Mouse (Mus musculus) adrenal gland, adult 2 months (tissue): Measurements from ENCODE around the gene Ccdc188. TPM values are rescaled to one million over a fixed set of nuclear protein-coding genes. Genes with fewer than 3 reads are reported as not detected.
"Not testable (repeated sequence)": the region's sequence is repeated elsewhere in the genome, so short reads cannot be mapped to it uniquely, and the experiment has no call there.

ENCODE experiments used
- DNase-seq: peaks from one replicate; pipeline ENCODE4 v3.0.0; 2021
- long read RNA-seq: library from polyadenylated mRNA; stranded (forward); transcript quantifications from one replicate; pipeline ENCODE4 v2.0.0, GENCODE M21; 2021
- polyA plus RNA-seq: library from polyadenylated mRNA; depleted of rRNA; stranded (reverse); fragments of >200 nt; gene quantifications from 2 replicates; pipeline ENCODE4 v1.2.3, GENCODE M21; 2012; rRNA removed
- total RNA-seq, 2 experiments: library from RNA; stranded (reverse); gene quantifications; 2 replicates each; pipeline ENCODE4 v1.2.3; 2021

The Ccdc188 gene
- not detected for total RNA-seq
- polyA plus RNA-seq = not detected in 2 replicates
- long read RNA-seq = 0 reads

DNA sequence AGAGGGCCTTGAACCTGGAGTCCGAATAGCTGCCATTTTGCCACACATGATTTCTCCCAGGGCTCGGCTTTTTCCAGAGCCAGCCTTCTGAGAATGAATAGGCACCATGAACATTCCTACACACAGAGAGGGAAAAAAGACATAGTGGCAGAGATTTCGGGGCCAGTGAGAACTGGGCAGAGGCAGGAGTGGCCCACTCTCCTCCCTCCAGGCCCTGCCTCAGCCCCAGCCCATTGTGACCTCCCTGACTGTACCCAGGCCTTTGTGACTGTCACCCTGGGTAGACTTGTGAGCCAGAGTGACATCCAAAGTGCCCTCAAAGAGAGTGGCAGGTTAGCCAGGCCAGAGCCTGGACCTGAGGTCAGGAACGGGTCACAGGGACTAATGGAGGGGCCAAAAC lies at the start of gene Ccdc188:
Gene Ccdc188 (plus strand): TSS at position 301 of the 400 bp plus-strand sequence.
- DNase-seq = no peak

DNA sequence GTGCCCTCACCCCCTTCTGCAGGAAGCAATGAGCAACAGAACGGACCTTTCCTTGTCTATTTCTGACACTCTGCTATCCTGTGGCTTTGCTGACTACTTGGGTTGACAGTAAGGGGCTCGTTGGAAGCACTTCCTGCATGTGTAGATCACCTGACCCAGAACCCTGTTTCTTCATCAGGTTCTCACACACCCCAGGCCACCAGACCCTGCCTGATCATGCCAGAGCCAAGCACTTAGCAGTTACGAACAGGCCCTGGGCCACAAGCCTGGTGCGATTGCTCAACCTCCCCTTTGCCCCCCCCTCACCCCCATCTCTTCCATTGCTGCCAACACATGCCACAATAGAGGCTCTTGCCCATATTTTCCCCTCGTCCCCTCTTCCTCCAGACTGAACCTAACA lies 48.5 kb upstream of the Ccdc188 start:
- DNase-seq = no peak

DNA sequence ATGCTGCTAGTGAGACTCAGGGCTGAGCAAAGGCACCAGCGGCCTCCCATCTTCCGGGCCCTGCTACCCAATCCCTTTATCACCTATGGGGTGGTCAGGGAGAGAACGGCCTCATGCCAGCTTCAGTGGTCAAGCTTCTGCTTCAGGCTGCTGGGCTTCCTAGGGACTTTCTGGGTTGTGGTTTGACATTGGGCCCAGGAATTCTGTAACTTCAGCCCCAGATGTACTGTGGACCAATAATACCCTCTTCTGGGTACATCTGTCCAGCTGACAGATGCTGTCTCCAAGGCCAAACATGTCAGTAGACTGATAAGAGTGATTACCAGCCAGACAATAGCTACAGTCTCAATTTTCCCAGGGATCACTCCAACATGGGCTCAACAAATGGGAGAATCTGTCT lies 47.9 kb upstream of the Ccdc188 start:
- DNase-seq = no peak

DNA sequence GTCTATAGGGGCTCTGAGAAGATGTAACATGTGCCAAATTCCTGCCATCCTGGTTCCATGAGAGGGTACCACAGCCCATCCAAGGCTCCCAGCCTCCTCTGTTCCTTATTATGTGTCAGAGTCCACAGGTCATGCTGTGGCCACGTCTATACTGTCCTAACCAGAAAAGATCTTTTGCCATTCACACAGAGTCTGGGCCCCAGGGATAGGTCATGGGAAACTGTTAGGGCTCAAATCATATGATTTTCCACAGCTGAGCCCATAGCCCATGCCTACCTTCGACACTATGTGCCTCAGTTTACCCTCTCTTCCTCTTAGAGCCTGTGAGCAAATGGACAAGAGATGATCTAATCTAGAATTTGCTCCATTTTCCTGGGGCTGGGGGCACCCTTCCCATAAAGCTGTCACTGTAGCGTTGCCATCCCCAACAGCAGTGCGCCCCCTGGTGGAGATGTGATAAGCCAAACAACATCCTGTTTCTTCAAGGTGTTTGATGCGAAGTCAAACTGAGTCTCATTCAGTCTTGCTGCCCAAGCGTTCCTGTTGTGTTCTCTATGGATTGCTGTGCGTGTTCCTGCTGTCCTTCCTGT lies 45.3 kb upstream of the Ccdc188 start:
- DNase-seq = peak; percentile 68

DNA sequence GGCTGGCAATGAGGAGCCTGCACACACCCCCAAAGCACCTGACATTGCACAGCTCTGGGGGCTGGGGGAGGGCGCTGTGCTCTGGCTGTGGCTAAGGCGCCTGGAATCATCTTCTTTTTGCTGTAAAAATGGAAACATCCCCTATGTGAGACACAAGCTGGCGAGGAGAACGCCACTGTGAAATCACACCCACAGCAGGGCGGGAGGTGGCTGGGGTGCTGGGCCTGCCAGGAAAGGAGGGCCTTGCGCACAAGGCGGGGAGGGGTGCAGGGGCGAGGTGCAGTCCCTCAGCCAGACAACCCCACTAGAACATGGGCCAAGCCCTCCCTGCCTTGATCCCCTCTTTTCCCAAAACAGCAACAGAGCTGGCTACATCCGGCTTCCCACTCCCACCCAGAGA lies 44.4 kb upstream of the Ccdc188 start:
- no peak for DNase-seq

DNA sequence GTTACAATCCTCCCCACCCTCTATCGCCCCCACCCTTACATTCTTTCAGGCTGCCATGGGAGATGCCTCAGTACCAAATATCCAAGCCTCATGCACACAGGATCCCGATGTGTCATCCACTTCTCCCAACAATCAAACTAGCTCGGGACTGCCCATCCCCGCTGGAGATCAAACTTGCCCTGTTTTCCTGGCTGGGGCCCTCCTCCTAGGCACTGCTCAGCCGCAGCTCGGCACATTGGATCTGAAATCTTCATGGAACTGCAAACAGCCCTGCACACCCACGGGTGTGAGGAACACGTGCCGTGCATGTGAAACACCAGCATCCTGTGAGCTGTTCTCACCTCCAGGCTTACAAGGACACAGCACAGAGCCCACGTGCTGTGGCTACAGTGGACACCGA lies 43.9 kb upstream of the Ccdc188 start:
- no peak for DNase-seq

DNA sequence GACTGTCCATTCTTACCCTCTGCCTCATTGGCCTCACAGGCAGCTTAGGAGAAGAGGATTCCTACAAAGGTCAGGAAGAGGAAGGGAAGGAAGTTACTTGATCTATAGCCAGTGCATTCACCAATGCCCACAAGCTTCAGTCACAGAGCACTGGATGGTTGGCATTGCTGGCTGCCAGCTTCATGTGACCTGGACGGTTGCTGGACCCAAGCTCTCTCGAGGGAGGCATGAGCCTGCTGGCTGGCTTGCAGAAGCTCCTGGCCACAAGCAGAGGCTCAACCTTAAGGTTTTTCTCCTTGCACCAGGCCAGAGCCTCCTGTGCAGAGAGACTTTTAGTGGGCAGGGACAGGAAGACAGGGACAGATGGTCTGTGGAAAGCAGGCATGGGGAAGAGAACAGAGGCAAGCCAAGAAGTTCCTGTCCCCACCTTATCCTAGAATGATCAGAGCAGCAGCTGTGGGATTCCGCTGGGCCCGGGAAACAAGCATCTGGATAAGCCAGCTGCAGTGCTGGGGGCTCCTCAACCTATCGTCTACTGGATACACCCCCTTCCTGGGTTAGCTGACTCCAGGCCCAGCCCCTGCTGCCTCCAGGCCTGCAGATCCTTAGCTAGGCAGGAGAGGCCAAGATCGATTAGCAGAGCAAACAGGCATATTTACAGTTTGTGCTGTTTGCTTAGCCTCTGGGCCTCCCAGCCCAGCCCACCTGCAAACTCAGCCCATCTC lies 41.7 kb upstream of the Ccdc188 start:
- DNase-seq = no peak

DNA sequence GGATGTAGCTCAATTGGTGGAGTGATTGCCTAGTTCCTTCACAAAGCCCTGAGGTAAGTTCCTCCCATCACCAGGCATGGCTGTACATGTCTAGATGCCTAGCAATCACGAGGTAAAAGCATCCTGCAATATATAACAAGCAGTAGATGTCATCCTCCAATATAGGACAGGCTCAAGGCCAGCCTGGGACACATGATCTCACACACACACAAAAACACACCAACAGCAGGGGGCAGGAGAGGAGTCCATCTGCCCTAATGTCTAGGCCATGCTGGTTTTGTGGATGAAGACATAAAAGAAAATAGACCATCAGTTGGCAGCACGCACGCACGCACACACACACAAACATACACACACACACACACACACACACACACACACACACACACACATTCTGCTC lies 40.9 kb upstream of the Ccdc188 start:
- no peak for DNase-seq

DNA sequence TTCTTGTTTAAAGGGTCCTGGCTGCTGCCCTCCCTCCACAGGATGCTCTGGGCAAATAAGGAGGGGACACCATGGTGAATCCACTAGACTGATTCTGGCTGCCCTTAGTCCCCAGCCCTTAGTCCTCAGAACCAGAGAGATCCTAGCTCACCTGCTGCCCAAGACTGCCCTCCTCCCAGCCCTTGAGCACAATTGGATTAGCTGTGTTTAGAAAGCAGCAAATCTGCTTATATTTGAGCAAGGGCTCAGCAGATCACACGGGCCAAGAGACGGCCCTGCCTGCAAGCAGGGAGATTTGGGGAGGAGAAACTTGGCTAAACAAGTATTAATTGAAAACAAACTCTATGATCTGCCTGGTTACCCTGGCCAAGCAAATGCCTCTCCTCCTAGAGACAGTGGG lies 38.1 kb upstream of the Ccdc188 start:
- no peak for DNase-seq

DNA sequence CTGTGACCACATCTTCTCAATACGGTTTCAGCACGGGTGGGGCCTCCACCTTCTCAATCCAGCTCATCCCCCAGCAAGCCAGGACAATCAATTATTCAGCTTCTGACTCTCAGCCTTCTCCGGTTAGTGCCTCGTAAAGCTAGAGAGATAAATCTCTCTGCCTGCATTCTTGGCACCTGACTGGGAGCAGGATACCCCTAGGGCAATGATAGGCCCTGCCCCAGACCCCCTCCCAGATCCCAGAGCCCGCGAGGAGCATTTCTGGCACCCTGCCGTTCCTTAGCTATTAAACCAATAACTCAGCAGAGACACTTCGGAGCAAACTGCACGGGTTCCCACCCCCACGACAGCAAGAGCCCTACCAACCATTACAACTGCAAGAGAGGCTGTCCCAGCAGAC lies 36.3 kb upstream of the Ccdc188 start:
- no peak for DNase-seq

DNA sequence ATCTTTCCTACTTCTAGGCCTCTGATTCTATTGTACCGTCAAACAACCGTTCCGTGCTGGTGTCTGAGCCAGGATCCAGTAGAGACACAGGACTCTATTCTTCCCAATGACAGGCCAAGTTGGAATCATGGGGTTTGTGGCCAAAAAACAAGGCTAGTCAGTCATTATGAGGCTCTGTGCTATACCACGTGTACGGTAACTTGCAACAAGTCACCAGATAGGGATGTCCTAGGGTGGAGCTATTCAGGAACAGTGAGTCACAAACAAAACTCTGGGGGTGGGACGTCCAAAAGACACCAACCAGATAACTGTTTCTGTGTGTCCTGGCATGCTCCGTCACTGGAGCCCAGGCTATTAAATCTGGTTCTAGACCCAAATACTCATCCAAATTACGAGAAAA lies 34.9 kb upstream of the Ccdc188 start:
- no peak for DNase-seq

DNA sequence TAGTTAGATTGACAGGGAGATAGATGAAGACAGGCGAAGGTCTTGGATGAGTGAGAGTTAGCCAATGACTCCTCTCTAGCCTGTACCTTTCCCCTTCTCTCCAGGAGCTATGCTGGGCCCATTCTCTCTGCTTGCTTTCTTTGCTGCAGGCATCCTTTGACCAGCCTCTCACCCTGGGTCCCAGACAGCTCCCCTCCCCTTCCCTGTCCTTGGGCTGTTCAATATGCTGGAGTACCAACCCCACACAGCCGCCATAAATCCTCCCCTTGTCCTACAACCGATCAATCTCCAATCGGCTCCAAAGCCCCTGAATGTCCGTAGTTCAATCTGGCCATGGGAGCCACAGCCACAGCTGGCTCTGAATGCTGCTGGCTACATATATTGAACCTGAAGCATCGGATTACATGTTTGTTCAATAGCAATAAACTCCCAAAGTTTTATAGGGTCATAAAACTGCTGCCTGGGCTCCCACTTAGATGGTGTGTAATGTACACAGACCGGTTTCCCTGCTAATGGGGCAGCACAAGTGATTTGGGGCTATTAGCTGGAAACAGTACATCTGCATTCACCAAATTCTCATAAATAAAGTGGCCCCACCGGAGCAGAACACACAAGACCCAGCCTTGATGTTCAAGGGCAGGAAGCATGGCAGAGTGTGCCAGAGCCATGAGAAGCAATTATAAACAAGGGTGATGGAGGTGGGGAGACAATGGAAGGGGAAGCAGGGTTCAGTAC lies 31.8 kb upstream of the Ccdc188 start:
- DNase-seq = no peak

DNA sequence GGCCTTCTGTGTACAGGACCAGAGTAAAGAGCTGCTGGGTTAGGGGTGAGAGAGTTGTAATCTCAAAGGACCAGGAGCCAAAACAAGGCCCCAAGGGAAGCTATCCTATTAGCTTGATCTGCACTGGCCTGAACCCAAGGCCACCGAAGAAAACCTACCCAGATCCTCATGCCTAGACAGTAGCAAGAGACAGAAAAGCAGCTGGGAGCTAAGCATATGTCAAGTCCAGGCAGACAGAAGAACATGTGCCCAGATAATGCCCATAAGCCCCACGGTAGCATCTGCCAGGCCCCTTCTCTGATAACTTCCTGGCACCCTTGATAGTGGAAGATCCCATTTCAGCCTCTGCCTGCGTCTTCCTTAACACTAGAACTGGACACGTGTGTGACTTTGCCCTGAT lies 30.9 kb upstream of the Ccdc188 start:
- no peak for DNase-seq

DNA sequence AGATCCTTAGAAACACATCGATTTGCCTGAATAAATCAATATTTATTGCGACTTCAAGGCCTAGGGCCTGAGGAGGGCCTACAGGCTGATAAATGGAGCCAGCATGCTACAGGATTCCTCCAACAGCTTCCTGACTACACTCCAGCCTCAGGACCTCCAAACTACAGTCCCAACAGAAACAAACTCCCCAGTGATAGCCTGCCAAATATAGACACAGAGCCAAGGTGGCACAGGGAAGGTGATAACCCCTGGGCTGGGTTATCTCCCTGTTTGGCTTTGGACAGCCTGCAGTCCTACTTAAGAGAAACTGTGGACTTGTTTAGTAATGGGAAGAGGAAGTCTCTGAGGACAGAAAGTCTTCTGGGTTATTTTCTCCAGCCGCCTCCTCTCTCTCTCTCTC lies 30.5 kb upstream of the Ccdc188 start:
- DNase-seq = no peak

DNA sequence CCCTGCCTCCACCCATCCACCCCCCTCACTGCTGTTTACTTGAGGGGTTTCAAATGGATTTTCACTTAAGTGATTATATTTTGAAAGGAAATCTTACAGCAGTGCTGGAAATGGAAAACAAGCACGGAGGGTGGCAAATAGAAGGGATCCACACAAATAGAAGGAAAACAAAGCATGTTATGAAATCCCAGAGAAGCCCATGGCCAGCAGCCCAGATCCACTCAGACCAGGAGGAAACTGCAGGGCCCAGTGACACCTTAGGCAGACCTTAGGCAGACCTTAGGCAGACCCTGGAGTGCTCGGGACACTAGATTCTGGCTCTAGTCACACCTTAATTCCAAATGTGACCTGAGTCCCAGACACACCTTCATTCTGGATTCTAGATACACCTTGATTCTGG lies 26.7 kb upstream of the Ccdc188 start:
- DNase-seq = no peak

DNA sequence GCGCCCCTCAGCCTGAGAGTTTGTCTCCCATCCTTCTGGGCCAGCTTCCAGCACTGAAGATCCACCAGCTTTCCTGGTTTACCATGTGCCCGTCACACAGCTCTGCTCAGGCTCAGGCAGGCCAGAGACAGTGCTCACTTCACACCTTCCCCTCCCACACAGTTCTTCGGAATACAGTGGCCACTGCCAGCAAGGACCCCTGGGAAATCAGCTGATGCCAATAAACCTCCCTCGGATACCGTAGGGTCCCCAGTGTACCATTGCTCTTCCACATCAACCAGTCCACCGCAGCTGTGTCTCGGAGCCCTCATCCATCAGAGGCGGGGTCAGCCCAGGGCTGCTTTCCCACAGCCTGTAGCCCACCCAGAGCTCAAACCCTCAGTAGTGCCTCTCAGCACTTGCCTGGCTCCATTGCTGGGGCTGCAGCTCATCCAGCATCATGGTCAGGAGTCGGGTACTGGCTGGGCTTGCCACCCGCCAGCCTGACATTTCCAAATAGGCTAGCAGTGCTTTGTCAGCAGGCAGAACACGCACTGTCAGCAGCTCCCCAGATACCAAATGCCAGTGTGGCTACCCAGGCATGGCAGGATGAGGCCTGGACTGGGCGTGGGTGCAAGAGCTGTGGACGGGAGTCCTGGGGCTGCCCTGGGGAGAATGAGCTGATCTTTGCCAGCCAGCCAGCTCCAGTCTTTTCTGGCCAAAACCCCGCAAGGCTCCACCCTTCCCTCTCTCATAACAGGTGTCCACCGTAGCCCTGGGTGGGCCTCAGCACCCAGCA lies 23.3 kb upstream of the Ccdc188 start:
- DNase-seq = no peak

DNA sequence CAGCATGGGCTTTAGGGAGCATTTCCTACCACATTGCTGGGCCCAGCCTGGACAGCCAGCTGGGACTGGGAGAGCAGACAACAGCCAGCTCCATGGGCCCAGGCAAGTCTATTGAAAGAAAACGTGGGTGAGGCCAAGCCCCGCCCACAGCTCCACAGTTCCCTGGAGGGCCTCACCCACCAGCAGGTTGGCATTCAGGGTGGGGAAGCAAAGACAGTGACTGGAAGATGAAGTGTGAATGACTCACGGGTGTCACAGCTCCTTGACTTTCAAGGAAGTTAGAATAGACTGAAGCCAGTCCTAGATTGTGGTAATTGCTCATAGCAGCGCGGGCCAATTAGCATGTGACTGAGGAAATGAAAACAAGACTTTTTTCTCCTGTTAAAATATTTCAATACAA lies 22.6 kb upstream of the Ccdc188 start:
- DNase-seq = no peak

DNA sequence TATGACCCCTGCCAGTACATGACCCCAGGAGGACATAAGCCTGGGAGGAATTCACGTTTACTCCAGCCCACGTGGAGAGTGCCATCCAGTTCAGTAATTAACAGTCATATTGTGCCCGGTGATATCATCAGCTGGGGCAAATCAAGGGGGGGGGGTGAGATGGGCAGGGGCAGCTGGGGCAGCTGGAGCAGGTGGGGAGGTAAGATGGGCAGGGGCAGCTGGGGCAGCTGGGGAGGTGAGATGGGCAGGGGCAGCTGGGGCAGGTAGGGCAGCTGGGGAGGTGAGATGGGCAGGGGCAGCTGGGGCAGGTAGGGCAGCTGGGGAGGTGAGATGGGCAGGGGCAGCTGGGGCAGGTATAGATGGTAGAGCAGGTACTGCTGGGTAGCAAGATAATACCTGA lies 22.1 kb upstream of the Ccdc188 start:
- not testable (repeated sequence) for DNase-seq

DNA sequence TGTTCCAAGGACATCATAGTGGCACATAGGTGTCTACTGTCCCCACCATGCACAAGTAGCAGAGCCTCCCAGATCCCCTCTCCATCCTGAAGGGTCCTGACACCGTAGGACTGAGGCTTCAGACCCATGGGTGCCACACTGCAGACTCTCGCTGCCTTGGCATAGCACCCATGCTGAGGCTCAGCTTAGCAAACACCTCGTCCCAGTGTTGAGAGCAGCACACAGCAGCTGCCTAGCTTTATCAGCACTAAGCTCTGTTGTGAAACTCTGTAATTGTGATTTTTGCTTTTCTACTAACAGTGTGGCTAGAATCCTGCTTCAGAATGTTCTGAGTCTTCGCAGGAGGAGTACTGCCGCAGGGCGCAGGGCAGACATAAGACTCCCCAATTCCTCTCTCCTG lies 19.8 kb upstream of the Ccdc188 start:
- DNase-seq = no peak

DNA sequence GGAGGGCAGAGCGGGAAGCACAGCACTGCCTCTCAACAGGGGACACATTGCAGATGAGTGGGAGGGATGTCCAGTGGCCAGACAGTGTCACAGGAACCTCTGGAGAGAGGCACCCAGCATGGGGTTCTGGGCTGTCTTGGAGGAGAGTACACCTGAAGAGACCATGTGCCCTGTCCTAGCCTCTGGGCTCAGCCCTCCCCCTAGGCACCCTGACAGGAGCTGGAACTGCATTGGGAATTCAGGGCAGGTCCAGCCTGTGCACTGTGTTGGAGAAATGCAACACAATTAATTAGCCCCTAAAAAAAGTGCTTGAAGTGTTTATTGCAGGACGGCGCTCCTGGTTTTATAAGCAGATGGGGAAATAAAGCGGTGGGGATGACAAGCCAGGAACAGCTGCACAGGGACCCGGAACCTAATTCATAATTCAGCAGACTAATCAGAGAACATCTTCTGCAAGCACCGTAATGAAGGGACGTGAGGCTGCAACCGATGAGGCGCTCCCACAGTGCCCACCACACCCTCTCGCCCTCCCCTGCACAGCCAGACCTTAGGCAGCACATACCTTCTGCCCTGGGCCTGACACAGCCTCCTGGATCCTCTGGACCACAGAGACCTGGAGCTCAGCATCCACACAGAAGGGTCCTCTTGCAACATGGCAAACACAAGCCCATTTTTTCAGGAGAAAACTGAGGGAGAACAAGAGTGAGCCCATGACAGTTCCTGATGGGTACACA lies 19.1 kb upstream of the Ccdc188 start:
- DNase-seq = no peak

DNA sequence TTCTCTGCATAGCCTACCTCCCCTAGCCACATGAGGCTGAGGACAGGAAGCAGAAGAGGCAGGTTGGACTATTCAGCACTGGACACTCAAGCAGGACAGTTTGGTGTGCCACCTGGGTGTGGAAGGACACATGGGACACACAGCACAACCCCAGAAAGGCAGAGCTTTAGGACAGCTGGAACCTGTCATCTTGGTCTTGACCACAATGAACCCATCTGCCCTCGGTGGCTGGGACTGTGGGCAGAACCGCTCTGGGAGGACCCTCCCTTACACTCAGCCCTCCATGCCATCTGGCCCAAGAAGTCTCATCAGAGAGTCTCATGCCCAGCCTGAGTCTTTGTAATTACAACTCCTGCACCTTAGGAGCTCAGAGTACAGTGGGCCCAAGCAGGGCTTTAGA lies 17.6 kb upstream of the Ccdc188 start:
- DNase-seq = no peak

DNA sequence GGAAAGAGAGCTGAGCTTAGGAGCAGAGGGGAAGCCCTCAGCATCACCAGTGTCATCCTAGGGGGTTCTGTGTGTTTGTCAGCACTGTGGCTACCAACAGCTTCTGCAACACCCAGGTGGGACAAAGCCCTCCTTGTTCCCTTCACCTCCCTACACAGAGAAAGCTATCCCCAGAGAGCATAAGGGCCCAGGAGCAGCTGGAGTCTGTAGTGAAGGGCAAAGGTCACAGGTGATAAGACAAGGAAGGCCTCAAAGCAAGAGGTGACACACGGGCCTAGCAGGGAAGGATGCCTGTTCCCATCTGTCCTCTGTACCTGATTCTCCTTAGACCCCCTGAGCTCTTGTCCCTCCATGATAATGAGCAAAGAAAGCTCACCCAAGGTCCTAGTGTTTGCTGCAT lies 16.1 kb upstream of the Ccdc188 start:
- no peak for DNase-seq
